Mouse (Mus musculus) MN1 (cell line): ENCODE data around the gene Gm3839.
"Not testable (repeated sequence)": the region's sequence is repeated elsewhere in the genome, so short reads cannot be mapped to it uniquely, and the experiment has no call there.

Experiments
- DNase-seq: peaks from one replicate; pipeline ENCODE4 v3.0.0-alpha.2; 2016; ENCODE audit warnings: low spot score

Gm3839 gene

GRCm38 (mm10) chr14:11356626-11357025 is at the start of gene Gm3839:
Gene Gm3839, minus strand, starts transcription at chr14:11356726.
- DNase-seq, result not testable (repeated sequence)

GRCm38 (mm10) chr14:11405661-11406060 is 49.1 kb upstream of the Gm3839 start:
- DNase-seq, result no peak

GRCm38 (mm10) chr14:11377846-11378245 is 21.3 kb upstream of the Gm3839 start:
- no peak for DNase-seq

GRCm38 (mm10) chr14:11375225-11375624 is 18.7 kb upstream of the Gm3839 start:
- no peak for DNase-seq

- no peak for DNase-seq
Observed at GRCm38 (mm10) chr14:11346086-11346485, 10.4 kb downstream of the Gm3839 start.

GRCm38 (mm10) chr14:11329993-11330392 is 26.5 kb downstream of the Gm3839 start:
- peak; percentile 12 for DNase-seq

- peak; percentile 10 for DNase-seq
Observed at GRCm38 (mm10) chr14:11307079-11307478, 49.4 kb downstream of the Gm3839 start.

- DNase-seq, result not testable (repeated sequence)
Observed at GRCm38 (mm10) chr14:11287956-11288355, 68.6 kb downstream of the Gm3839 start.

GRCm38 (mm10) chr14:11257161-11257705 is 99.3 kb downstream of the Gm3839 start:
- DNase-seq, result no peak

- DNase-seq, result no peak
Observed at GRCm38 (mm10) chr14:11248053-11248452, 108.5 kb downstream of the Gm3839 start.

GRCm38 (mm10) chr14:11244546-11244945 is 112.0 kb downstream of the Gm3839 start:
- no peak for DNase-seq

- no peak for DNase-seq
Observed at GRCm38 (mm10) chr14:11232086-11232485, 124.4 kb downstream of the Gm3839 start.
